Mouse (Mus musculus): ENCODE data around the gene Bckdhb. TPM values are rescaled to one million over a fixed set of nuclear protein-coding genes. Genes with fewer than 3 reads are reported as not detected.

Gene Bckdhb
- total and polyA plus RNA-seq, 3 experiments = 58.2 to 118 (median 97.5) TPM

DNA sequence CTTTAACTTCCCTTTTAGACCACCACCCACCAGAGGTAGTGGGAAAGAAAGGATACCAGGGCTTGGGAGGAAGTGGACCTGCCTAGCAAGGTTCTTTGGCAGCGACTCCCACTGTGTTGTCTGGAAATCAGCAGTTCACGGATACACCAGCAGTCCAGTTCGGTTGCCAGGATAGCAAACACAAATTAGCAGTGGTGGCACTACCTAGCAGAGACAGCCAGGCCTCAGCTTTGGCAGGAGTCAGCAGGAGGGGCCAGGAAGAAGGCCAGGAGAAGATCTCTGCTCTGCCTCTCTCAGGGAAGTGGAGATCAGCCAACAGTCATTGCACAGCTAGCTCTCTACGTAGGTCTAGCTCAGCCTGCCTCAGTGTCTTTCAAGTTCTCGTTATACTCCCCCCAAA lies 159.7 kb downstream of the Bckdhb start:
- Histone ChIP-seq H3K36me3 (ENCODE audit: control insufficient read depth, insufficient read depth, low read length) (no peaks in the 10 kb centered on the region), H3K4me1 (ENCODE audit: control insufficient read depth, insufficient read depth, low read length) (no peaks in the 10 kb centered on the region; the same call in 1 of the 2 replicates), H3K4me3 (no peak overlapping the region), H3K9ac (ENCODE audit: low read depth, low read length) (no peak overlapping the region), H3K27ac (peak overlapping the region; percentile 87), H3K27me3 (ENCODE audit: control insufficient read depth, insufficient read depth, low read length) (no peaks in the 10 kb centered on the region), H3K79me2 (replicated peaks; ENCODE audit: control insufficient read depth, insufficient read depth, low read length) (no peaks in the 10 kb centered on the region)
- WGBS = 68% methylated on average over 5 of the region's 5 CpGs
- intact Hi-C loops (cut with DNase I) = no loop called here
- TF ChIP-seq POLR2A (IDR thresholded peaks at IDR 0.05; ENCODE audit: insufficient read depth, low read depth, low read length) = no peak
- TF ChIP-seq CTCF (IDR thresholded peaks at IDR 0.05) = no peak
- no peak for TF ChIP-seq EP300 (IDR thresholded peaks at IDR 0.05; ENCODE audit: insufficient read depth, low read depth, low read length)
- peak in 1 of 2 experiments; percentile 55 for DNase-seq

DNA sequence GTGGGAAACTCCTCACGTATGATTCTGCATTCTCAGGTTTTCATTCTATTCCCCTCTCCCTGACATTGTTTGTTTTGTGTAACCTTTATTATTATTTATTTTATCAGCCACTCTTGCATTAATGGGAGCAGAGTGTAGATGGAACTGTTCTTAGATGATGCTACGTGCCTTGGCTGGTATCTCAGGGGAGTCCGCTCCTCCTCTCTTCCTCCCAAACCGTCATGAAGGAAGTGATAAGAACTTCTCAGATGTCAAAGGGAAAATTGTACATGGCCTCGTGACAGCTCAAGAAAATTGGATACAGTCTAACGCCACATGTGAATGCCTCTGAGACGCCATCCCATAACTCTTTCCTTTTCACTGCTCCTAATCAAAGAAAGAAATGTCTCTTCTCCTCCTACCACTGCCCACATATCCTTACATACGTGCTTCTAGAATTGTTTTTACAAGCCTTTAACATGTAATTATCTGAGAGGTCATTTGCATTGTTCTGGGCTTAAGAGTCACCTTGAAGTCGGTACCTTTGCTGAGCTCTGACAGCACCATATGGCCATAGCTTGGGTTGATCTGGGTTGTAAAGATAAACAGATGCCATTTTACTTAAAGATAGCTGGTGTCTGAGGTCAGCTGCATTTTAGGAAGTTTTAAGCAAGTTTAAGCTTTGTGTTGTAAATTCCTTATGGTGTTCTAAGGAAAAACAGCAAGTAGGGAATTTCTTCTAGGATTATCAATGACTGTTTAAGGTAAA lies 165.5 kb downstream of the Bckdhb start:
- 49% methylated on average over 9 of the region's 9 CpGs for WGBS
- intact Hi-C loops (cut with DNase I) = loop anchor here (10.0 kb wide), 1 partner anchor 1234 kb away; the partner anchor contains the start of gene Tent5a
- no peak overlapping the region for H3K9ac ChIP-seq (ENCODE audit: low read depth, low read length)

DNA sequence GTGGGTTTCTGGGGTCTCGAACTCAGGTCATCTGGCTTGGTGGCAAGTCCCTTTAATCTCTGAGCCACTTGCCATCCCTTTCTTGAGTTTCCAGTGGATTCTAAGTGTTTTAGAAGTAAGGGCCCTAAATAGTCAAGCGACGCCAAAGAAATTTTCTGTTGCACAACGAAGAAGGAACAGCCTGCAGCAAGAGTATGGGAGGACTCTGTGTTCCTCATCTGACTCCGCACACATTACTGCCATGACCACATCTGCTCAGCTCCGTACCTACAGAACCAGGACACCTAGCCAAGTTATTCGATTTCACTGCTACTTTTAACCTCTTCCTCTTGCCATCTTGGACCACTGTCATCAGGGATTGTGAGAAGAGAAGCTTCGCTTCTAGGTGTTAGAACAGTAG lies 168.0 kb downstream of the Bckdhb start:
- 93% methylated on average over 8 of the region's 8 CpGs for WGBS
- Histone ChIP-seq H3K4me3 (no peak overlapping the region), H3K36me3 (ENCODE audit: control insufficient read depth, insufficient read depth, low read length) (no peaks in the 10 kb centered on the region), H3K27me3 (ENCODE audit: control insufficient read depth, insufficient read depth, low read length) (no peaks in the 10 kb centered on the region), H3K79me2 (replicated peaks; ENCODE audit: control insufficient read depth, insufficient read depth, low read length) (no peaks in the 10 kb centered on the region), H3K27ac (no peak overlapping the region), H3K4me1 (ENCODE audit: control insufficient read depth, insufficient read depth, low read length) (peaks cover 1% of the 10 kb centered on the region; the same call in 1 of the 2 replicates), H3K9ac (ENCODE audit: low read depth, low read length) (no peak overlapping the region)
- no peak for TF ChIP-seq POLR2A (IDR thresholded peaks at IDR 0.05; ENCODE audit: insufficient read depth, low read depth, low read length)
- no peak for TF ChIP-seq EP300 (IDR thresholded peaks at IDR 0.05; ENCODE audit: insufficient read depth, low read depth, low read length)
- TF ChIP-seq CTCF (IDR thresholded peaks at IDR 0.05) = no peak
- intact Hi-C loops (cut with DNase I) = loop anchor here (10.0 kb wide), 1 partner anchor 1232 kb away; the partner anchor contains the start of gene Tent5a
- no peak for DNase-seq

More for the DNA sequence above, 165.5 kb downstream of the Bckdhb start:
- DNase-seq = no peak
- TF ChIP-seq POLR2A (IDR thresholded peaks at IDR 0.05; ENCODE audit: insufficient read depth, low read depth, low read length) = no peak
- no peak for TF ChIP-seq CTCF (IDR thresholded peaks at IDR 0.05)
- TF ChIP-seq EP300 (IDR thresholded peaks at IDR 0.05; ENCODE audit: insufficient read depth, low read depth, low read length) = no peak
- Histone ChIP-seq H3K4me3 (no peak overlapping the region), H3K27ac (no peak overlapping the region), H3K36me3 (ENCODE audit: control insufficient read depth, insufficient read depth, low read length) (no peaks in the 10 kb centered on the region), H3K79me2 (replicated peaks; ENCODE audit: control insufficient read depth, insufficient read depth, low read length) (no peaks in the 10 kb centered on the region), H3K4me1 (ENCODE audit: control insufficient read depth, insufficient read depth, low read length) (peaks cover 1% of the 10 kb centered on the region; the same call in 1 of the 2 replicates), H3K27me3 (ENCODE audit: control insufficient read depth, insufficient read depth, low read length) (no peaks in the 10 kb centered on the region)

DNA sequence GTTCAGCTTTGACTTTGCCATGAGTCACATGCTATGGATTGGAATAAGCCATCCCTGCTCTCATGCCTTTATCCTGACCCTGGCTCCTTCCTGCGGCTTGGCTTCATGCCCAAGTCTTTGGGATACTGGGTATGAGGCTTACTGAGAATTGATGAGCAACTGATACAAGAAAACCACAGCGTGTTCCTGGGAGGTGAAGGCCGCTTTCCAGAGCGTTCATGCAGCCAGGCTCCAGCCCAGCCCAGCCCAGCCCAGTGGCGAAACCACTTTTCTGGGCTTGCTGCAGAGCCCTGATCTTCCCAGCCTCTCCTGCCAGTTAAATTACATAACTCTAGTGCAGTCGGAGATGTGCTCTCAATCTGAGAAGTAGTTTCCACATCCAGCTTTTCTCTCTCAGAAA lies 169.2 kb downstream of the Bckdhb start:
- 68% methylated on average over 6 of the region's 6 CpGs for WGBS
- intact Hi-C loops (cut with DNase I) = loop anchor here (10.0 kb wide), 1 partner anchor 1231 kb away; the partner anchor contains the start of gene Tent5a

DNA sequence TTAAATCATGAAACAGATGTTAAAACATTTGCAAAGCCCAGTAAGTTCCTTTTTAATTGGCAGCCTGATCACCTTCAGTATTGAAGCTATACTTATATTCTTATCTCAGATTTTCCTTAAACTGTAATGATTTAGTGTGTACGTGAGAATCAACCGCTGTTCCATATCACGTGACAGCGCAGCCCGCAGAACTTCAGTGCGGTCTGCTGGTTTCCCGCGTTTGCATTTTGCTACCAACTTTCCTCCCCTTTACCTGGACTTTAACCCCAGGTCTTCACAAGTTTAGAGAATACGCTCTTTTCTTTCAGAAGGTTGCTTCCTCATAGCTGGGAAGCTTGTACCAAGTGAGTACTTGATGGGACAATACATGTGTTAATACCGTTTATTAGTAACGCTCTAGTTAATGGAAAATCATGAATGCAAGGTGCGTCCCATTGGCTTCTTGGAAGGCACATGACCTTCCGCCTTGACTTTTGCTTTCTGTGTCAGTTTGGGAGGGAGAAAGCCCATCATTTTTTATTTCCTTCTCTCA lies 171.6 kb downstream of the Bckdhb start:
- H3K27me3 ChIP-seq (ENCODE audit: control insufficient read depth, insufficient read depth, low read length) = no peaks in the 10 kb centered on the region
- no peak overlapping the region for H3K9ac ChIP-seq (ENCODE audit: low read depth, low read length)
- TF ChIP-seq EP300 (IDR thresholded peaks at IDR 0.05; ENCODE audit: insufficient read depth, low read depth, low read length) (no peak), CTCF (IDR thresholded peaks at IDR 0.05) (no peak), POLR2A (IDR thresholded peaks at IDR 0.05; ENCODE audit: insufficient read depth, low read depth, low read length) (no peak)
- no peak overlapping the region for H3K27ac ChIP-seq
- intact Hi-C loops (cut with DNase I) = loop anchor here (10.0 kb wide), 1 partner anchor 1228 kb away; the partner anchor contains the start of gene Tent5a
- no peaks in the 10 kb centered on the region for H3K36me3 ChIP-seq (ENCODE audit: control insufficient read depth, insufficient read depth, low read length)
- peaks cover 1% of the 10 kb centered on the region; the same call in 1 of the 2 replicates for H3K4me1 ChIP-seq (ENCODE audit: control insufficient read depth, insufficient read depth, low read length)
- no peak for DNase-seq
- no peaks in the 10 kb centered on the region for H3K79me2 ChIP-seq (replicated peaks; ENCODE audit: control insufficient read depth, insufficient read depth, low read length)
- no peak overlapping the region for H3K4me3 ChIP-seq
- WGBS = 95% methylated on average over 13 of the region's 13 CpGs

More for the DNA sequence above, 169.2 kb downstream of the Bckdhb start:
- Histone ChIP-seq H3K27me3 (ENCODE audit: control insufficient read depth, insufficient read depth, low read length) (no peaks in the 10 kb centered on the region), H3K36me3 (ENCODE audit: control insufficient read depth, insufficient read depth, low read length) (no peaks in the 10 kb centered on the region), H3K4me3 (no peak overlapping the region), H3K79me2 (replicated peaks; ENCODE audit: control insufficient read depth, insufficient read depth, low read length) (no peaks in the 10 kb centered on the region), H3K9ac (ENCODE audit: low read depth, low read length) (no peak overlapping the region), H3K4me1 (ENCODE audit: control insufficient read depth, insufficient read depth, low read length) (peaks cover 1% of the 10 kb centered on the region; the same call in 1 of the 2 replicates), H3K27ac (no peak overlapping the region)
- DNase-seq = peak; percentile 42 to 47
- TF ChIP-seq POLR2A (IDR thresholded peaks at IDR 0.05; ENCODE audit: insufficient read depth, low read depth, low read length) (no peak), CTCF (IDR thresholded peaks at IDR 0.05) (no peak), EP300 (IDR thresholded peaks at IDR 0.05; ENCODE audit: insufficient read depth, low read depth, low read length) (no peak)

DNA sequence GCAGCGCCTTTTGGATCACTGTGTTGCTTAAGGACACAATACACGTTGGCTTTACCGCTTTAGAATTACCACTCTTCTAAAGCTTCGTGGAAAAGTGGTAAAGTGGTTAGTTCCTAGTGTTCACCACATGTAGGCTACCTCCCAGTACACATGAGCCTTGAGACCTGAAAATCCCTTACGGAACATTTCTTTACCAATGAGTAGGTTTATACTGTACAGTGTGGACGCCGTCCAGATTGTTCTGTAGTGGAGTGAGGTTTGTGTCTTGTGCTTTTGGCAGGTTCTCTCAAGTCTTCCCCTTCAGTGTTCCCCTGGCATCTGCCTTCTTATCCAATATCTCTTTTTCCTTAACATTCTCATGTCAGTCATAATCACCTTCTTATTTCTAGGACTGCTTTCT lies 178.4 kb downstream of the Bckdhb start:
- H3K79me2 ChIP-seq (replicated peaks; ENCODE audit: control insufficient read depth, insufficient read depth, low read length) = no peaks in the 10 kb centered on the region
- no peak overlapping the region for H3K9ac ChIP-seq (ENCODE audit: low read depth, low read length)
- H3K36me3 ChIP-seq (ENCODE audit: control insufficient read depth, insufficient read depth, low read length) = no peaks in the 10 kb centered on the region
- H3K27me3 ChIP-seq (ENCODE audit: control insufficient read depth, insufficient read depth, low read length) = no peaks in the 10 kb centered on the region
- 95% methylated on average over 7 of the region's 7 CpGs for WGBS
- no peak for DNase-seq
- TF ChIP-seq CTCF (IDR thresholded peaks at IDR 0.05) (no peak), POLR2A (IDR thresholded peaks at IDR 0.05; ENCODE audit: insufficient read depth, low read depth, low read length) (no peak), EP300 (IDR thresholded peaks at IDR 0.05; ENCODE audit: insufficient read depth, low read depth, low read length) (no peak)
- intact Hi-C loops (cut with DNase I) = no loop called here
- no peaks in the 10 kb centered on the region for H3K4me1 ChIP-seq (ENCODE audit: control insufficient read depth, insufficient read depth, low read length)
- no peak overlapping the region for H3K27ac ChIP-seq
- H3K4me3 ChIP-seq = no peak overlapping the region

Data from heart, adult 2 months (tissue).